Mouse (Mus musculus): Measurements from ENCODE around the gene Ormdl1.

GRCm38 (mm10) chr1:53323254-53323653, 26.4 kb downstream of the Ormdl1 start:
- TF ChIP-seq MAFK (IDR thresholded peaks at IDR 0.05; ENCODE audit: insufficient read depth, low read depth, low read length) (no peak), HCFC1 (IDR thresholded peaks at IDR 0.05; ENCODE audit: borderline replicate concordance, insufficient read depth, low read length) (no peak), ZC3H11A (IDR thresholded peaks at IDR 0.05; ENCODE audit: borderline replicate concordance, low read depth, low read length) (no peak), CHD2 (IDR thresholded peaks at IDR 0.05; ENCODE audit: low read depth, low read length) (no peak), ZNF384 (IDR thresholded peaks at IDR 0.05; ENCODE audit: low read depth, low read length) (no peak)
